In genomic region chr7:46796206-46796679, GRCm38 (mm10) we compare ENCODE assay signal across 8 mouse cellular contexts. TPM values are rescaled to one million over a fixed set of nuclear protein-coding genes. Genes with fewer than 3 reads are reported as not detected.
DNase-seq lines count a peak whose midpoint lies in the region; ATAC-seq and TF ChIP-seq lines count a peak whose summit lies in the region.

No protein-coding gene starts in this region.

- peak overlapping the region; percentile 86 for H3K4me3 ChIP-seq in heart, embryonic 16.5 days (ENCODE audit: low read length)
- H3K4me3 ChIP-seq in ES-E14 (ENCODE audit: insufficient read depth in 1 of 2, low read depth in 1 of 2, low read length in 2 of 2, poor library complexity in 1 of 2, severe bottlenecking in 1 of 2), result peak overlapping the region; percentile 75 to 94
- peak overlapping the region; percentile 97 for H3K4me3 ChIP-seq in forebrain, embryonic 12.5 days (replicated peaks)
- H3K4me3 ChIP-seq in liver, embryonic 11.5 days (ENCODE audit: low read depth, low read length), result peak overlapping the region; percentile 99
- H3K4me3 ChIP-seq in stomach, postnatal 0 days (ENCODE audit: low read depth, low read length), result peak overlapping the region; percentile 90

- under 1% methylated on average over 31 of the region's 31 CpGs for WGBS in heart, embryonic 16.5 days
- WGBS in forebrain, embryonic 12.5 days, result under 1% methylated on average over 31 of the region's 31 CpGs
- under 1% methylated on average over 31 of the region's 31 CpGs for WGBS in liver, embryonic 11.5 days
- WGBS in stomach, postnatal 0 days, result 1% methylated on average over 31 of the region's 31 CpGs

- DNase-seq in heart, adult 18-20 months, result no peak
- DNase-seq in ES-E14 (ENCODE audit: low read depth, low spot score), result no peak
- DNase-seq in liver, embryonic 11.5 days (ENCODE audit: low spot score), result no peak
- DNase-seq in stomach, postnatal 0 days (ENCODE audit: low spot score), result no peak
- no peak for DNase-seq in thymus, adult 18-20 months
- DNase-seq in cerebellum, postnatal 25 days, result no peak

- H3K9ac ChIP-seq in heart, embryonic 16.5 days (ENCODE audit: low read length), result peak overlapping the region; percentile 92
- peak overlapping the region; percentile 87 for H3K9ac ChIP-seq in ES-E14 (ENCODE audit: insufficient read depth, low read depth, low read length, poor library complexity, severe bottlenecking)
- H3K9ac ChIP-seq in forebrain, embryonic 12.5 days, result peak overlapping the region; percentile 95
- peak overlapping the region; percentile 90 for H3K9ac ChIP-seq in liver, embryonic 11.5 days (ENCODE audit: low read depth, low read length)
- H3K9ac ChIP-seq in stomach, postnatal 0 days (ENCODE audit: low read length), result peak overlapping the region; percentile 94

- no peak for TF ChIP-seq CTCF in stomach, postnatal 0 days (IDR thresholded peaks at IDR 0.05; ENCODE audit: low read depth)

- peak overlapping the region; percentile 89 for H3K27ac ChIP-seq in heart, embryonic 16.5 days (ENCODE audit: low read length)
- peak overlapping the region; percentile 61 for H3K27ac ChIP-seq in ES-E14 (ENCODE audit: insufficient read depth, low read depth, low read length, poor library complexity, severe bottlenecking)
- peak overlapping the region; percentile 79 for H3K27ac ChIP-seq in forebrain, embryonic 12.5 days
- H3K27ac ChIP-seq in liver, embryonic 11.5 days (ENCODE audit: low read depth, low read length), result peak overlapping the region; percentile 88; the same call in 1 of the 2 replicates
- peak overlapping the region; percentile 88 for H3K27ac ChIP-seq in stomach, postnatal 0 days (replicated peaks)

- H3K4me1 ChIP-seq in heart, embryonic 16.5 days (ENCODE audit: control insufficient read depth, insufficient read depth, low read length), result peaks cover 14% of the 10 kb centered on the region
- peaks cover 0 to 3% of the 10 kb centered on the region in 2 experiments; a peak in 2 of 4 replicates for H3K4me1 ChIP-seq in ES-E14 (ENCODE audit: control insufficient read depth in 2 of 2, insufficient read depth in 2 of 2, low read length in 2 of 2, poor library complexity in 1 of 2)
- peaks cover 28% of the 10 kb centered on the region for H3K4me1 ChIP-seq in forebrain, embryonic 12.5 days
- peaks cover 17% of the 10 kb centered on the region for H3K4me1 ChIP-seq in liver, embryonic 11.5 days (replicated peaks; ENCODE audit: control insufficient read depth, insufficient read depth, low read length)
- H3K4me1 ChIP-seq in stomach, postnatal 0 days (replicated peaks; ENCODE audit: control insufficient read depth, insufficient read depth), result no peaks in the 10 kb centered on the region

- no peaks in the 10 kb centered on the region for H3K9me3 ChIP-seq in heart, embryonic 16.5 days (replicated peaks; ENCODE audit: control insufficient read depth, low read length)
- no peaks in the 10 kb centered on the region for H3K9me3 ChIP-seq in ES-E14 (ENCODE audit: control insufficient read depth, insufficient read depth, low read depth, low read length)
- H3K9me3 ChIP-seq in forebrain, embryonic 12.5 days, result no peaks in the 10 kb centered on the region
- no peaks in the 10 kb centered on the region for H3K9me3 ChIP-seq in liver, embryonic 11.5 days (ENCODE audit: control insufficient read depth, low read length)
- H3K9me3 ChIP-seq in stomach, postnatal 0 days (ENCODE audit: control insufficient read depth, low read length), result no peaks in the 10 kb centered on the region

- no peak for ATAC-seq in heart, embryonic 16.5 days (replicated peaks; ENCODE audit: extremely low read depth, insufficient read depth, low FRiP score)
- ATAC-seq in forebrain, embryonic 12.5 days (ENCODE audit: low FRiP score), result no peak
- peak; percentile 22 for ATAC-seq in liver, embryonic 11.5 days (replicated peaks; ENCODE audit: low FRiP score)
- peak; percentile 66 for ATAC-seq in stomach, postnatal 0 days (ENCODE audit: low FRiP score, low TSS enrichment)

- TF ChIP-seq EP300 in stomach, postnatal 0 days (optimal IDR thresholded peaks at IDR 0.05), result no peak

- peak overlapping the region; percentile 89 for H3K4me2 ChIP-seq in heart, embryonic 16.5 days (ENCODE audit: low read depth, low read length)
- H3K4me2 ChIP-seq in forebrain, embryonic 12.5 days, result peak overlapping the region; percentile 92
- peak overlapping the region; percentile 95 for H3K4me2 ChIP-seq in liver, embryonic 11.5 days
- peak overlapping the region; percentile 69 for H3K4me2 ChIP-seq in stomach, postnatal 0 days (replicated peaks; ENCODE audit: low read depth)

- in situ Hi-C loops in ES-E14 (cut with MboI; ENCODE audit: low sequenced_read_pairs in 2 of 2, unreplicated experiment in 2 of 2), result no loop called here

- peaks cover 5% of the 10 kb centered on the region; the same call in 1 of the 2 replicates for H3K36me3 ChIP-seq in heart, embryonic 16.5 days (ENCODE audit: control insufficient read depth, insufficient read depth)
- no peaks in the 10 kb centered on the region for H3K36me3 ChIP-seq in ES-E14 (ENCODE audit: control insufficient read depth, insufficient read depth, low read length, poor library complexity, severe bottlenecking)
- peaks cover 14% of the 10 kb centered on the region for H3K36me3 ChIP-seq in forebrain, embryonic 12.5 days (replicated peaks)
- peaks cover 7% of the 10 kb centered on the region for H3K36me3 ChIP-seq in liver, embryonic 11.5 days (ENCODE audit: control insufficient read depth, insufficient read depth, low read length)
- no peaks in the 10 kb centered on the region for H3K36me3 ChIP-seq in stomach, postnatal 0 days (ENCODE audit: control insufficient read depth, insufficient read depth, low read length)

- H3K27me3 ChIP-seq in heart, embryonic 16.5 days (ENCODE audit: control insufficient read depth, insufficient read depth, low read length), result no peaks in the 10 kb centered on the region
- no peaks in the 10 kb centered on the region for H3K27me3 ChIP-seq in forebrain, embryonic 12.5 days
- no peaks in the 10 kb centered on the region for H3K27me3 ChIP-seq in liver, embryonic 11.5 days (replicated peaks; ENCODE audit: control insufficient read depth, insufficient read depth, low read length)
- no peaks in the 10 kb centered on the region for H3K27me3 ChIP-seq in stomach, postnatal 0 days (ENCODE audit: control insufficient read depth, insufficient read depth, low read length)

TF ChIP-seq in ES-E14, 5 proteins besides CTCF, POLR2A, EP300 and RAD21:
- TF ChIP-seq CHD2 (IDR thresholded peaks at IDR 0.05; ENCODE audit: low read depth, low read length) (no peak), ZNF384 (IDR thresholded peaks at IDR 0.05; ENCODE audit: low read depth, low read length) (no peak), ZC3H11A (IDR thresholded peaks at IDR 0.05; ENCODE audit: borderline replicate concordance, low read depth, low read length) (no peak), HCFC1 (IDR thresholded peaks at IDR 0.05; ENCODE audit: borderline replicate concordance, insufficient read depth, low read length) (peak; percentile 50; the same call in 1 of the 2 replicates), MAFK (IDR thresholded peaks at IDR 0.05; ENCODE audit: insufficient read depth, low read depth, low read length) (no peak)

RNA-seq across cellular contexts. Expression of gene Gtf2h1, which starts 0.3 kb away (rescaled TPM):
- 32.2 and 33.3 TPM in 2 replicates for polyA plus RNA-seq in heart, embryonic 16.5 days (2015; fragmentation: Nextera tagmentation; extraction: Ambion mirVana)
- 10 to 100 TPM; 15.9 to 19.4 TPM for total RNA-seq in heart, adult 18-20 months (2021)
- 57.5 and 71.7 TPM in 2 replicates for total RNA-seq in ES-E14 (2012; rRNA removed)
- 52.6 and 55.4 TPM in 2 replicates for polyA plus RNA-seq in forebrain, embryonic 12.5 days (2016; fragmentation: Nextera tagmentation; extraction: Ambion mirVana)
- polyA plus RNA-seq in liver, embryonic 11.5 days (2014; fragmentation: Nextera tagmentation; extraction: Ambion mirVana), result 83.6 and 95.7 TPM in 2 replicates
- polyA plus RNA-seq in stomach, postnatal 0 days (2015; fragmentation: Nextera tagmentation; extraction: Ambion mirVana), result 28.0 and 29.0 TPM in 2 replicates

RNA-seq across cellular contexts. Expression of gene Hps5, which starts 0.4 kb away (rescaled TPM):
- 10.4 and 13.0 TPM in 2 replicates for polyA plus RNA-seq in heart, embryonic 16.5 days (2015; fragmentation: Nextera tagmentation; extraction: Ambion mirVana)
- total RNA-seq in heart, adult 18-20 months (2021), result 10 to 100 TPM in 1 of 2 experiments, 1 to 10 TPM in 1; 7.7 to 11.6 TPM
- total RNA-seq in ES-E14 (2012; rRNA removed), result 17.4 and 18.0 TPM in 2 replicates
- polyA plus RNA-seq in forebrain, embryonic 12.5 days (2016; fragmentation: Nextera tagmentation; extraction: Ambion mirVana), result 23.9 and 25.3 TPM in 2 replicates
- 15.5 and 16.7 TPM in 2 replicates for polyA plus RNA-seq in liver, embryonic 11.5 days (2014; fragmentation: Nextera tagmentation; extraction: Ambion mirVana)
- polyA plus RNA-seq in stomach, postnatal 0 days (2015; fragmentation: Nextera tagmentation; extraction: Ambion mirVana), result 6.4 and 7.0 TPM in 2 replicates

RNA-seq across cellular contexts. Expression of gene Saa2, which starts 44.7 kb away (rescaled TPM):
- polyA plus RNA-seq in heart, embryonic 16.5 days (2015; fragmentation: Nextera tagmentation; extraction: Ambion mirVana), result not detected in 2 replicates
- not detected for total RNA-seq in heart, adult 18-20 months (2021)
- total RNA-seq in ES-E14 (2012; rRNA removed), result not detected in 2 replicates
- polyA plus RNA-seq in forebrain, embryonic 12.5 days (2016; fragmentation: Nextera tagmentation; extraction: Ambion mirVana), result not detected in 2 replicates
- polyA plus RNA-seq in liver, embryonic 11.5 days (2014; fragmentation: Nextera tagmentation; extraction: Ambion mirVana), result 1.2 TPM in 1 of 2 replicates, not detected in the other
- polyA plus RNA-seq in stomach, postnatal 0 days (2015; fragmentation: Nextera tagmentation; extraction: Ambion mirVana), result 0.08 TPM in 1 of 2 replicates, not detected in the other

RNA-seq across cellular contexts. Expression of gene Ldha, which starts 45.0 kb away (rescaled TPM):
- 3,218 and 3,386 TPM in 2 replicates for polyA plus RNA-seq in heart, embryonic 16.5 days (2015; fragmentation: Nextera tagmentation; extraction: Ambion mirVana)
- total RNA-seq in heart, adult 18-20 months (2021), result 100 to 1,000 TPM; 768 to 793 TPM
- total RNA-seq in ES-E14 (2012; rRNA removed), result 621 and 827 TPM in 2 replicates
- 1,021 and 1,078 TPM in 2 replicates for polyA plus RNA-seq in forebrain, embryonic 12.5 days (2016; fragmentation: Nextera tagmentation; extraction: Ambion mirVana)
- polyA plus RNA-seq in liver, embryonic 11.5 days (2014; fragmentation: Nextera tagmentation; extraction: Ambion mirVana), result 3,525 and 3,814 TPM in 2 replicates
- polyA plus RNA-seq in stomach, postnatal 0 days (2015; fragmentation: Nextera tagmentation; extraction: Ambion mirVana), result 718 and 816 TPM in 2 replicates

RNA-seq across cellular contexts. Expression of gene Saa1, which starts 53.5 kb away (rescaled TPM):
- polyA plus RNA-seq in heart, embryonic 16.5 days (2015; fragmentation: Nextera tagmentation; extraction: Ambion mirVana), result 0.25 TPM in 1 of 2 replicates, not detected in the other
- total RNA-seq in heart, adult 18-20 months (2021), result not detected
- not detected in 2 replicates for total RNA-seq in ES-E14 (2012; rRNA removed)
- polyA plus RNA-seq in forebrain, embryonic 12.5 days (2016; fragmentation: Nextera tagmentation; extraction: Ambion mirVana), result not detected in 2 replicates
- polyA plus RNA-seq in liver, embryonic 11.5 days (2014; fragmentation: Nextera tagmentation; extraction: Ambion mirVana), result 0.90 and 1.1 TPM in 2 replicates
- 0.13 and 0.33 TPM in 2 replicates for polyA plus RNA-seq in stomach, postnatal 0 days (2015; fragmentation: Nextera tagmentation; extraction: Ambion mirVana)

Comparison
In these comparisons a context has a peak if more than half of its experiments do, and no peak if none do; other contexts are left out.
1. ATAC-seq: peak in liver, embryonic 11.5 days (single experiment) and stomach, postnatal 0 days (single experiment); none in heart, embryonic 16.5 days (single experiment) and forebrain, embryonic 12.5 days (single experiment).
2. Peak in every context shown above with its lines, with median percentiles within 50 percentile points of each other: H3K27ac ChIP-seq, H3K4me2 ChIP-seq, H3K4me3 ChIP-seq and H3K9ac ChIP-seq.